ENCODE assay signal across 8 mouse cellular contexts in genomic region chr7:128236856-128237592, GRCm38 (mm10). TPM values are rescaled to one million over a fixed set of nuclear protein-coding genes. Genes with fewer than 3 reads are reported as not detected.
DNase-seq lines count a peak whose midpoint lies in the region; ATAC-seq lines count a peak whose summit lies in the region.

Gene Armc5 (plus strand): TSS chr7:128237342.

- 26% methylated on average over 37 of the region's 37 CpGs for whole genome bisulfite sequencing in hindbrain, embryonic 11.5 days

- H3K9me3 ChIP-seq in hindbrain, embryonic 11.5 days (ENCODE audit: control insufficient read depth, low read length) = no peaks in the 10 kb centered on the region

- peak; percentile 89 for DNase-seq in NIH3T3 (ENCODE audit: low read depth)
- peak; percentile 93 to 95 for DNase-seq in cerebellum, postnatal 10 days
- DNase-seq in frontal cortex, postnatal 10 days (ENCODE audit: low spot score in 2 of 2) = peak; percentile 75 to 80
- DNase-seq in hindbrain, embryonic 11.5 days (ENCODE audit: low spot score) = peak; percentile 91
- peak; percentile 87 to 91 for DNase-seq in layer of hippocampus, postnatal 10 days (ENCODE audit: low spot score in 2 of 2)
- DNase-seq in lung, postnatal 10 days = peak; percentile 93
- peak; percentile 86 for DNase-seq in ovary, postnatal 36 days (ENCODE audit: low spot score)
- DNase-seq in thymus, postnatal 25 days = peak; percentile 83

- no peaks in the 10 kb centered on the region for H3K36me3 ChIP-seq in hindbrain, embryonic 11.5 days (ENCODE audit: control insufficient read depth, insufficient read depth, low read length)

- H3K27me3 ChIP-seq in hindbrain, embryonic 11.5 days (ENCODE audit: control insufficient read depth, insufficient read depth, low read length) = no peaks in the 10 kb centered on the region

- H3K4me3 ChIP-seq in hindbrain, embryonic 11.5 days (ENCODE audit: low read depth, low read length) = peak within 1 kb of the TSS; percentile 70

- peak; percentile 22; the same call in 1 of the 2 replicates for ATAC-seq in hindbrain, embryonic 11.5 days (ENCODE audit: low FRiP score)

- peak within 1 kb of the TSS; percentile 94 for H3K27ac ChIP-seq in hindbrain, embryonic 11.5 days (ENCODE audit: low read depth, low read length)

- peak within 1 kb of the TSS; percentile 81 for H3K4me2 ChIP-seq in hindbrain, embryonic 11.5 days (replicated peaks; ENCODE audit: low read depth, low read length)

- peak within 1 kb of the TSS; percentile 87 for H3K9ac ChIP-seq in hindbrain, embryonic 11.5 days (ENCODE audit: low read depth, low read length)

- H3K4me1 ChIP-seq in hindbrain, embryonic 11.5 days (replicated peaks; ENCODE audit: control insufficient read depth, insufficient read depth, low read length) = 0 out of 2 replicates have a peak, but pooled peaks cover 4% of the 10 kb centered on the region

RNA-seq across cellular contexts. Expression of gene Armc5, which starts in this region (rescaled TPM):
- polyA plus RNA-seq in hindbrain, embryonic 11.5 days (2014; fragmentation: Nextera tagmentation; extraction: Ambion mirVana) = 6.5 and 7.4 TPM in 2 replicates
- 10 to 100 TPM; 11.4 to 11.8 TPM for total RNA-seq in layer of hippocampus, postnatal 10 days (2021)

Comparison
In these comparisons a context has a peak if more than half of its experiments do, and no peak if none do; other contexts are left out.
1. Peak in every context shown above with its lines: DNase-seq, ATAC-seq, H3K4me3 ChIP-seq and H3K27ac ChIP-seq.